Mouse (Mus musculus): ENCODE measurements around the gene Lzts2. TPM values are rescaled to one million over a fixed set of nuclear protein-coding genes. Genes with fewer than 3 reads are reported as not detected.

The Lzts2 gene
- polyA plus RNA-seq, 1 experiment from 2014 or later: 38.0 TPM

DNA sequence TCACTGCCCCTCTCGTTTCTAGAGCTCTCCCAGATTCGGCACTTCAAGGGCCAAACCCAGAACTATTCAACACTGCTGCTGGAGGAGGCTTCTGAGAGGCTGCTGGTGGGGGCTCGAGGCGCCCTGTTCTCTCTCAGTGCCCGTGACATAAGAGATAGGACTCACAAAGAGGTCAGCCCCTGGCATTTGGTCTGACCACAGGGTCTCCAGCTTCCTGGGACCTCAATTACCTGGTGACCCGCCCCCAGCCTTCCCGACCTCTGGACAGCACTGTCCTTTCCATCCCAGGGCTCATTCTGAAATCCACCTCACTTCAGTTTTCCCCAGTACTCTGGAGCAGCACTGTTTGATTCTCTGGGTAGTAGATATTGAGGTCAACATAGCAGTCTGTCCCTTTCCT is 21.5 kb upstream of the Lzts2 start:
- H3K4me3 ChIP-seq (ENCODE audit: low read length): no peak overlapping the region
- H3K9ac ChIP-seq (ENCODE audit: low read length): no peak overlapping the region
- H3K9me3 ChIP-seq (replicated peaks; ENCODE audit: control insufficient read depth, low read length): no peaks in the 10 kb centered on the region
- H3K4me1 ChIP-seq (ENCODE audit: control insufficient read depth, insufficient read depth, low read length): peaks cover 14% of the 10 kb centered on the region
- 52% methylated on average over 7 of the region's 7 CpGs for WGBS
- H3K27me3 ChIP-seq (ENCODE audit: control insufficient read depth, insufficient read depth, low read length): no peaks in the 10 kb centered on the region
- H3K4me2 ChIP-seq (ENCODE audit: low read depth, low read length): no peak overlapping the region
- H3K27ac ChIP-seq (ENCODE audit: low read length): no peak overlapping the region
- no peak for ATAC-seq (replicated peaks; ENCODE audit: extremely low read depth, insufficient read depth, low FRiP score)
- H3K36me3 ChIP-seq (ENCODE audit: control insufficient read depth, insufficient read depth): no peaks in the 10 kb centered on the region

DNA sequence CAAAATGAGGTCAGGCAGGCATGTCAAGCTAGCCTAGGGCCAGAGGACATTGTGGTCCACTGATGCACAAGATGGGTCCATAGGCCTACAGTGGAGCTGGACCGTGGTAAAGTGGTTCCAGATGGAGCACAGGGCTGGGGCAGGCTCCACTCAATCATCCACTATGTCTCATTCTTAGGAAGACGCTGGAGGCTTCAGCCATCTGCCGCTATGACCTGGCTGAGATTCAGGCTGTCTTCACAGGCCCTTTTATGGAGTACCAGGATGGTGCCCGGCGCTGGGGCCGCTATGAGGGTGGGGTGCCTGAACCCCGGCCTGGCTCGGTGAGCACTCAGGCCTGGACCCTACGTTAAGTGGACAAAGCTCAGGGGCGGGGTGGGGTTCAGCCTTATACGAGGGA is 16.4 kb upstream of the Lzts2 start:
- no peak overlapping the region for H3K4me3 ChIP-seq (ENCODE audit: low read length)
- H3K27ac ChIP-seq (ENCODE audit: low read length): no peak overlapping the region
- 85% methylated on average over 11 of the region's 11 CpGs for WGBS

DNA sequence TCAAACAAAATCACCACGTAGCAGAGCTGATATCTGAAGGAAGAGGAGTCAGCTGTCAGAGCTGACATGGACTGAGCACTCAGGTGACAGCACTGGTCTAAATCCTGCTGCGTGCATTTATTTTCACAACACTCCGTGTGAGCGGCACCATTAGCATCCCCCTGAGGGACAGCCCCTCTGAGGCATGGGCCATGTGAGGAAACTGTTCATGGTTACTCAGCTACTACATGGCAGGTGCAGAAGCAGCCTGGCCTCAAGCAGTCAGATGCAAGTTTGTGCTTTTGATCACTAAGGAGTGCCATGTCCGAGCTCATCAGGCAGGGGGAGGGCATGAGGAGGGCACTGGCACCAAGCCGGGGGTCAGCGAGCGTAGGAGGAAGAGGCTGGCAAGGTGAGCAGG is 14.6 kb upstream of the Lzts2 start:
- Histone ChIP-seq H3K4me1 (ENCODE audit: control insufficient read depth, insufficient read depth, low read length) (no peaks in the 10 kb centered on the region), H3K4me3 (ENCODE audit: low read length) (no peak overlapping the region), H3K27me3 (ENCODE audit: control insufficient read depth, insufficient read depth, low read length) (no peaks in the 10 kb centered on the region), H3K36me3 (ENCODE audit: control insufficient read depth, insufficient read depth) (peaks cover 10% of the 10 kb centered on the region), H3K4me2 (ENCODE audit: low read depth, low read length) (no peak overlapping the region), H3K9ac (ENCODE audit: low read length) (no peak overlapping the region), H3K9me3 (replicated peaks; ENCODE audit: control insufficient read depth, low read length) (no peaks in the 10 kb centered on the region), H3K27ac (ENCODE audit: low read length) (no peak overlapping the region)
- 82% methylated on average over 8 of the region's 8 CpGs for WGBS
- no peak for ATAC-seq (replicated peaks; ENCODE audit: extremely low read depth, insufficient read depth, low FRiP score)

More for the DNA sequence above, 16.4 kb upstream of the Lzts2 start:
- H3K4me2 ChIP-seq (ENCODE audit: low read depth, low read length): no peak overlapping the region
- H3K4me1 ChIP-seq (ENCODE audit: control insufficient read depth, insufficient read depth, low read length): no peaks in the 10 kb centered on the region
- H3K27me3 ChIP-seq (ENCODE audit: control insufficient read depth, insufficient read depth, low read length): no peaks in the 10 kb centered on the region
- no peaks in the 10 kb centered on the region for H3K9me3 ChIP-seq (replicated peaks; ENCODE audit: control insufficient read depth, low read length)
- no peaks in the 10 kb centered on the region for H3K36me3 ChIP-seq (ENCODE audit: control insufficient read depth, insufficient read depth)
- ATAC-seq (replicated peaks; ENCODE audit: extremely low read depth, insufficient read depth, low FRiP score): no peak
- no peak overlapping the region for H3K9ac ChIP-seq (ENCODE audit: low read length)

DNA sequence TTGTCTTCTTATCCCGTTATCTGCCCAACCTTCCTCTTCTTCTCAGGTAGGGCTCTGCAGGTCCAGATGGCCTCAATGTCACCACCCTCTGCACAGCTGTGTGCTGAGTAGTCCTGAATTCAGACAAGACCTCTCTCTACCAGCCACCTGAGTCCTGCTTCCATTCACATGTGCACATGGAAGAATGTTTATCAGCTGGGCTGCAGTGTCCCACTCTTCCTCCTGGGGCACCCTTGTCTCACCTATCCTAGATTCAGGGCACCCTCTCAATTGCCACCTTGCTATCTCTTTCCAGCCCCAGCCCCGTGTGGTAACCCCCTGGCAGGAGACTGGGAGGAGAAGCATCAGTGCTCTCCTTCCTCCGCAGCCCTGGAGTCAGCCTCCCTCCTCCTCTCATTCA is 11.9 kb upstream of the Lzts2 start:
- no peak overlapping the region for H3K4me3 ChIP-seq (ENCODE audit: low read length)
- no peaks in the 10 kb centered on the region for H3K27me3 ChIP-seq (ENCODE audit: control insufficient read depth, insufficient read depth, low read length)
- peaks cover 11% of the 10 kb centered on the region for H3K4me1 ChIP-seq (ENCODE audit: control insufficient read depth, insufficient read depth, low read length)
- no peak for ATAC-seq (replicated peaks; ENCODE audit: extremely low read depth, insufficient read depth, low FRiP score)
- H3K27ac ChIP-seq (ENCODE audit: low read length): no peak overlapping the region
- H3K9ac ChIP-seq (ENCODE audit: low read length): no peak overlapping the region
- 62% methylated on average over 3 of the region's 3 CpGs for WGBS
- H3K36me3 ChIP-seq (ENCODE audit: control insufficient read depth, insufficient read depth): peaks cover 10% of the 10 kb centered on the region
- no peaks in the 10 kb centered on the region for H3K9me3 ChIP-seq (replicated peaks; ENCODE audit: control insufficient read depth, low read length)
- H3K4me2 ChIP-seq (ENCODE audit: low read depth, low read length): no peak overlapping the region

DNA sequence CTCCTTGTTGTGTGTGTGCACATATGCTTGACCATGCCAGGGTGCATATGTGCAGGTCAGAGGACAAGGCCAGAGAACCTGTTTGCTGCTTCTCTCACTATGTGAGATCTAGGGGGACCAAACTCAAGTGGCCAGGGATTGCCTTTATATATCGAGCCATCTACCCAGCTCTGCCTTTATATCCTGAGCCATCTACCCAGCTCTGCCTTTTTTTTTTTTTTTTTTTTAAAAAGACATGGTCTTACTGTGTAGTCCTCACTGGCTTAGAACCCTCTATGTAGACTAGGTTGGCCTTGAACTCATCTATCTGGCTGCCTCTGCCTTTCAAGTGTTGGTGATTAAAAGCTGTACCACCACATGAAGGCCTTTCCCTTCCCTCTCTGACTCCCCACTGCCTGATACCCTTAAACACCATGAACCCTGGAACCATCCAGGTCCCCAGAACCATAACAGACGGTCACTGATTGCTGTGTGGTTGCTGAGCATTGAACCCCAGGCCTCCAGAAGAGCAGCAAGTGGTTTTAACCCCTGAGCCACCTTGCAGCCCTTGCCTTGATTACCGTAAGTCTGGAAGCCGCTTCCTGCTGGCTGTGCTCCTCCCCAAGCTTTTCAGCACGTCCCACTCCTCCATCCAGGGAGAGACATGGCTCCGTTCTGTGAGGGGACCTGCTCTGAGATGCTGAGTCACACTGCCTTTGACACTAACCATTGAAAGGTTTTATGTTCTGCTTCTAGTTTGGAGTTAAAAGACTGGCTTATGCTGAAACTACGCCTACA is 10.3 kb upstream of the Lzts2 start:
- H3K9ac ChIP-seq (ENCODE audit: low read length): no peak overlapping the region
- no peaks in the 10 kb centered on the region for H3K9me3 ChIP-seq (replicated peaks; ENCODE audit: control insufficient read depth, low read length)
- H3K4me3 ChIP-seq (ENCODE audit: low read length): no peak overlapping the region
- peaks cover 24% of the 10 kb centered on the region for H3K4me1 ChIP-seq (ENCODE audit: control insufficient read depth, insufficient read depth, low read length)
- no peak for ATAC-seq (replicated peaks; ENCODE audit: extremely low read depth, insufficient read depth, low FRiP score)
- H3K27ac ChIP-seq (ENCODE audit: low read length): no peak overlapping the region
- no peaks in the 10 kb centered on the region for H3K27me3 ChIP-seq (ENCODE audit: control insufficient read depth, insufficient read depth, low read length)
- 73% methylated on average over 7 of the region's 7 CpGs for WGBS
- H3K36me3 ChIP-seq (ENCODE audit: control insufficient read depth, insufficient read depth): peaks cover 10% of the 10 kb centered on the region
- no peak overlapping the region for H3K4me2 ChIP-seq (ENCODE audit: low read depth, low read length)

DNA sequence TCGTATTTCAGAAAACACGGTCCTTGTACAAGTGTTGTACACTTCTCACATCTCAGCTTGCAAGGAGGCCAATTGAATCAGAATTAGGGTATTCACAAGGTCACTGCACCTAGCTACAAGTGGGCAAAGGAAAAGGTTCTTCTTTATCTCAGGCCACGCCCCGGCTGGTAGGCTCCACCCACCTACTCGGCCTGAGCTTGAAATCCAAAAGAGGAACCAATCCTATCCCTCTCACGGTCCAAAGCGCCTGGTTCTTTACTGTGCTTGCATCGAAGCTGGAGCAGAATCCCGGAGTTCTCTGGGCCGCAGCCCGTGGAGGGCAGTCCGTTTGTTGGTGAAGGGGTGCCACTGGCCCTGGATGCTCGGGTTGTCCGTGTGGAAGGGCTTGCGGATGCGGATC is 8.8 kb upstream of the Lzts2 start, which contains the start of gene Twnk:
Gene Twnk (plus strand): TSS at position 220 of the 400 bp plus-strand sequence.
- Histone ChIP-seq H3K4me2 (ENCODE audit: low read depth, low read length) (peak within 1 kb of the TSS; percentile 81), H3K27ac (ENCODE audit: low read length) (peak within 1 kb of the TSS; percentile 89), H3K9me3 (replicated peaks; ENCODE audit: control insufficient read depth, low read length) (no peaks in the 10 kb centered on the region), H3K36me3 (ENCODE audit: control insufficient read depth, insufficient read depth) (peaks cover 18% of the 10 kb centered on the region), H3K27me3 (ENCODE audit: control insufficient read depth, insufficient read depth, low read length) (no peaks in the 10 kb centered on the region), H3K9ac (ENCODE audit: low read length) (peak within 1 kb of the TSS; percentile 85), H3K4me3 (ENCODE audit: low read length) (peak within 1 kb of the TSS; percentile 88), H3K4me1 (ENCODE audit: control insufficient read depth, insufficient read depth, low read length) (peaks cover 24% of the 10 kb centered on the region)
- no peak for ATAC-seq (replicated peaks; ENCODE audit: extremely low read depth, insufficient read depth, low FRiP score)
- WGBS: 9% methylated on average over 16 of the region's 16 CpGs

DNA sequence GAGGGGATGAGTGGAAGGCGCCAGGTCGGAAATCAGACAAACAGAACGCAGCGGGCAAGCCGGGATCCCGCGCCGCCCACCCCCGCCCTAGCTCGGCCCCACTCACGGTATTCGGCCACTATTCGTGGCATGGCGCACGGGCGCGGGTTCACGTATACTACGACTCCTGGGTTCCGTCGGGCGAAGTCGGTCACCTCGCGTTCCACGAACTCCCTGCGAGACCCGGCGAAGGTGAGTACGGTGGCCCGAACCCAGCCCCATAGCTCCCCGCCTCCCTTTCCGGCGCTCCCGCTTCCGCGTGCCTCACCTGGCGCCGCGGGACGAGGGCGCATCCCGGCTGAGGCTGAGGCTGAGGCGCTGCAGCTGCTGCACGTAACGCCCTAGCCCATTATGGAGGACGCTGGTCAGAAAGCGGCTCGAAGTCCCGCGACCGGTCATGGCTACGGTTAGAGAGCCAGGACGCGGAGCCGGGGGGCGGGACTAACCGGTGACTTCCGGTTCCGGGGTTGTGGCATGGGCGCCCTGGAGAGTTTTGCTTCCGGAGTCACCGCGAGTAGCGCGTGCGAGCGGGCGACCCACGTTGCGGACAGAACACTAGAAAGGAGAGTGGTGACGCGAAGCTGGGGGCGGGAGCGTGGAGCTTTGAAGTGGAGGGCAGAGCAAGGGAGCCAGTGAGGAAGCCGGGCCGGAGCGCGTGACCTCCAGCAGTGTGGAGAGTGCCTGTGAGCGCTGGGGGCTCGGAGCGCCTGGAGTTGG is 8.1 kb upstream of the Lzts2 start, which contains the start of gene Mrpl43:
Gene Mrpl43 (minus strand): TSS at position 486 of the 756 bp plus-strand sequence.
- peak within 1 kb of the TSS; percentile 89 for H3K27ac ChIP-seq (ENCODE audit: low read length)
- WGBS: under 1% methylated on average over 82 of the region's 82 CpGs
- peak within 1 kb of the TSS; percentile 85 for H3K9ac ChIP-seq (ENCODE audit: low read length)
- H3K4me1 ChIP-seq (ENCODE audit: control insufficient read depth, insufficient read depth, low read length): peaks cover 24% of the 10 kb centered on the region
- H3K9me3 ChIP-seq (replicated peaks; ENCODE audit: control insufficient read depth, low read length): no peaks in the 10 kb centered on the region
- ATAC-seq (replicated peaks; ENCODE audit: extremely low read depth, insufficient read depth, low FRiP score): peak; percentile 92
- H3K36me3 ChIP-seq (ENCODE audit: control insufficient read depth, insufficient read depth): peaks cover 21% of the 10 kb centered on the region
- H3K4me2 ChIP-seq (ENCODE audit: low read depth, low read length): peak within 1 kb of the TSS; percentile 81
- H3K27me3 ChIP-seq (ENCODE audit: control insufficient read depth, insufficient read depth, low read length): no peaks in the 10 kb centered on the region
- peak within 1 kb of the TSS; percentile 88 for H3K4me3 ChIP-seq (ENCODE audit: low read length)

DNA sequence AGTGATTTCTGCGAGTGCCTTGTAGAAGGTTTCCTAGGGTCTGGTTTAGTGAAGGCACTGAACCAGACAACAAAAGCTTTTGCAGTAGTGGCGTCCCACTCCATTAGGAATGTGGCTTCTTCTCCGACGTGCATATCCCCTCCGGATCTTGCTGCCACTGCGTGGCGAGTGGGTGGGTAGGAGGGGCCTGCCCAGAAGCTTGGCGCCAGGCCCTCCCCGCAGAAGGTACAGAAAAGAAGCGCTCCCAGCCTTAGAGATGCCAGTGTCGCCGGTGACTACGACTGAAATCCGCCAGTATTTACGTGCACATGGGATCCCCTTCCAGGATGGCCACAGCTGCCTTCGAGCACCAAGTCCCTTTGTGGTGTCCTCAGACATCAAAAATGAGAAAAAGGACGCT is 7.2 kb upstream of the Lzts2 start:
- H3K27ac ChIP-seq (ENCODE audit: low read length): peak overlapping the region; percentile 89
- H3K4me1 ChIP-seq (ENCODE audit: control insufficient read depth, insufficient read depth, low read length): peaks cover 24% of the 10 kb centered on the region
- peak overlapping the region; percentile 85 for H3K9ac ChIP-seq (ENCODE audit: low read length)
- no peaks in the 10 kb centered on the region for H3K27me3 ChIP-seq (ENCODE audit: control insufficient read depth, insufficient read depth, low read length)
- H3K4me2 ChIP-seq (ENCODE audit: low read depth, low read length): peak overlapping the region; percentile 81
- H3K9me3 ChIP-seq (replicated peaks; ENCODE audit: control insufficient read depth, low read length): no peaks in the 10 kb centered on the region
- ATAC-seq (replicated peaks; ENCODE audit: extremely low read depth, insufficient read depth, low FRiP score): no peak
- WGBS: 27% methylated on average over 17 of the region's 17 CpGs
- peak overlapping the region; percentile 88 for H3K4me3 ChIP-seq (ENCODE audit: low read length)
- peaks cover 25% of the 10 kb centered on the region for H3K36me3 ChIP-seq (ENCODE audit: control insufficient read depth, insufficient read depth)
